Mouse (Mus musculus): ENCODE data around the gene Cd44.

GRCm38 (mm10) chr2:102827841-102828240 is 73.6 kb downstream of the Cd44 start:
- TF ChIP-seq POLR2A (IDR thresholded peaks at IDR 0.05; ENCODE audit: low read depth, low read length) (no peak), CTCF (IDR thresholded peaks at IDR 0.05; ENCODE audit: extremely low read depth, insufficient read length, insufficient replicate concordance, low read depth, low read length) (no peak)

Measured in small intestine, adult 2 months (tissue).